Mouse (Mus musculus): ENCODE measurements around the gene Fam219b. TPM values are rescaled to one million over a fixed set of nuclear protein-coding genes. Genes with fewer than 3 reads are reported as not detected.

The Fam219b gene
- polyA plus RNA-seq, 1 experiment = 0.78 TPM

DNA sequence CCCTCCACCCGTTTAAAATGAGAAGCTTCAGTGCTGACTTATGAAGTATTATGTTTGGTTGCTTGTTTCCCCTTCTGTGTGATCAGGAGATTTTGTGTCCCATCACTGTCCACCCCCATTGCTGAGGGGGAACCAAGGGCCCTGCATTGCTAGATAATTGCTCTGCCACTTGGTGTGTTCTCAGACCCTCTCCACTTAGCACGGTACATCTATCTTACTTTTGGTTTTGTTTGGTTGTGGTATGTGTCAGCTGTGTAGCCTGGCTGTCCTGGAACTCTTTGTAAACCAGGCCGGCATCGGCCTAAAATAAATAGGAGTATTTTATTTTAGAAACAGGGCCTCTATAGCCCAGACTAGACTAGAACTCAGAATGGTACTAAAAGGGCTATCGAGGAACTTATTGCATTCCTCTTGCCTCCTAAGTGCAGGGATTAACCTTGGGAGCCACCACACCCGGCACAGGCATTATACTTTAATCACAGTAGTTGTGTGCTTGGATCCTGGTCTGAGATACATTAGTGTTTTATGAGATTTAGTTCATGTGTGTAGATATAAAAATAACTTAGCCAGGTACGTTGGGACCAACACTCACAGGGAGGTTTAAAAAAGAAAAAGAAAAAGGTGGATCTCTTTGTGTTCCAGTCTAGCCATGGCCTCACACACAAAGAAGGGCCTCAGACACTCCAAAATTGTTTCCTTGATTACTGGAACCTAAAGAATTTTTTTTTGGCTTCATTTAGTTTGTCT is 15.0 kb upstream of the Fam219b start:
- Histone ChIP-seq H3K4me3 (replicated peaks) (peak overlapping the region; percentile 88), H3K4me1 (ENCODE audit: control insufficient read depth) (peaks cover 47% of the 10 kb centered on the region), H3K36me3 (ENCODE audit: control insufficient read depth) (peaks cover 17% of the 10 kb centered on the region), H3K9me3 (ENCODE audit: control insufficient read depth, low read length) (no peaks in the 10 kb centered on the region), H3K27me3 (ENCODE audit: control insufficient read depth) (no peaks in the 10 kb centered on the region)
- TF ChIP-seq TAL1 (IDR thresholded peaks at IDR 0.05; ENCODE audit: low read length) (no peak), GATA1 (IDR thresholded peaks at IDR 0.05; ENCODE audit: low read length) (no peak)

DNA sequence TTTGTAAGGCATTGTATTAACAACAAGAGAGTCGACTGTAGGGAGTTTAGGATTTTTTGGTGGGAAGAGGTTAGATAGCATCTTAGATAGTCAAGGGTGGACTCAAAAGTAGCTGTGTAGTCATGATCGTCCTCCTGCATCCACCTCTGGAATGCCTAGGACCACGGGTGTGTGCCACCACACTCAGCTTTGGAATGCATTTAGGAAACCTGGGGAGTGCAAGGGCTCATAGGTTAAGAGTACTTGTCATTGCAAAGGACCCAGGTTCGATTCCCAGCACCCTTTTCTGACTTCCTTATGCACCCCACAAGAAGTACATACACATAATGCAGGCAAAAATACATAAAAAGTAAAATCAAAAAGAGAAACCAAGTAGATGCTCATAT is 14.5 kb upstream of the Fam219b start:
- H3K4me1 ChIP-seq (ENCODE audit: control insufficient read depth) = peaks cover 47% of the 10 kb centered on the region

DNA sequence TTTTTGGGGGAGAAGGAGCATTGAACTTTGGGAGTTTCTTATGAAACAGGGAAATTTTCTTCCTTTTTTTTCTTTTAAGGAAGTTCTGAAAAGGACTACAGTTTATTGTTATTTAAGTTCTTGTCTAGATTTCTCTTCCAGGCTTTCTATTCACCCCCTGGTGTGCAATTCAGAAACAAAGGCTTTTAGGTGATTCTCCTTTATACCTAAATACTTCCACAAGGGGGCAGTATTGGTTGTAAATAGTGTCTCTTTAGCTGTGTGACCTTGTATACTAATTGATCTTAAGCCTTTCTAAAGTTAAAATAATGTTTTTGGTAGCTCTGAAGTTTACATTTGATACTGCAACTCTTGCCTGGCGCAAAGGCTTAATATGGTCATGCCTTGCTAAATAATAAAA is 13.6 kb upstream of the Fam219b start:
- H3K4me1 ChIP-seq (ENCODE audit: control insufficient read depth) = peaks cover 47% of the 10 kb centered on the region

More for the DNA sequence above, 14.5 kb upstream of the Fam219b start:
- H3K9me3 ChIP-seq (ENCODE audit: control insufficient read depth, low read length) = no peaks in the 10 kb centered on the region
- H3K4me3 ChIP-seq (replicated peaks) = peak overlapping the region; percentile 88
- TF ChIP-seq TAL1 (IDR thresholded peaks at IDR 0.05; ENCODE audit: low read length) (no peak), GATA1 (IDR thresholded peaks at IDR 0.05; ENCODE audit: low read length) (no peak)
- peaks cover 17% of the 10 kb centered on the region for H3K36me3 ChIP-seq (ENCODE audit: control insufficient read depth)
- no peaks in the 10 kb centered on the region for H3K27me3 ChIP-seq (ENCODE audit: control insufficient read depth)

DNA sequence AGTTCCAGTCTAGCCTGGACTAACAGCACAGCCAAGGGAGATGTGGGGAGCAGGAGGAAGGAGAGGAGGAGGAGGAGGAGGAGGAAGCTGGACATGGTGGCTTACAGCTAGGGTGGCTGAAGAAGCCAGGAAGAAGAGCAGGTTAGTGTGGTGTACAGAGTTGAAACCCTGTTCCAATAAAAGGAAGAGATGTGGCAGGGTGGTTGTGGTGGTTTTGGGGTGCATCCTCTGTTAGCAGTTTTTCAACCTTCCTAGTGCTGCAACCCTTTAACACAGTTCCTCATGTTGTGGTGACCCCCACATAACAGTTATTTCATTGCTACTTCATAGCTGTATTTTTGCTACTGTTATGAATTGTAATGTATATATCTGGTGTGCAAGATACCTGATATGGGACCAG is 12.9 kb upstream of the Fam219b start:
- Histone ChIP-seq H3K9me3 (ENCODE audit: control insufficient read depth, low read length) (no peaks in the 10 kb centered on the region), H3K4me1 (ENCODE audit: control insufficient read depth) (peaks cover 47% of the 10 kb centered on the region), H3K4me3 (replicated peaks) (no peak overlapping the region), H3K27me3 (ENCODE audit: control insufficient read depth) (no peaks in the 10 kb centered on the region), H3K36me3 (ENCODE audit: control insufficient read depth) (peaks cover 30% of the 10 kb centered on the region)
- TF ChIP-seq GATA1 (IDR thresholded peaks at IDR 0.05; ENCODE audit: low read length) (no peak), TAL1 (IDR thresholded peaks at IDR 0.05; ENCODE audit: low read length) (no peak)

More for the DNA sequence above, 13.6 kb upstream of the Fam219b start:
- no peak overlapping the region for H3K4me3 ChIP-seq (replicated peaks)
- no peak for TF ChIP-seq GATA1 (IDR thresholded peaks at IDR 0.05; ENCODE audit: low read length)
- no peak for TF ChIP-seq TAL1 (IDR thresholded peaks at IDR 0.05; ENCODE audit: low read length)
- peaks cover 23% of the 10 kb centered on the region for H3K36me3 ChIP-seq (ENCODE audit: control insufficient read depth)
- H3K27me3 ChIP-seq (ENCODE audit: control insufficient read depth) = no peaks in the 10 kb centered on the region
- H3K9me3 ChIP-seq (ENCODE audit: control insufficient read depth, low read length) = no peaks in the 10 kb centered on the region

DNA sequence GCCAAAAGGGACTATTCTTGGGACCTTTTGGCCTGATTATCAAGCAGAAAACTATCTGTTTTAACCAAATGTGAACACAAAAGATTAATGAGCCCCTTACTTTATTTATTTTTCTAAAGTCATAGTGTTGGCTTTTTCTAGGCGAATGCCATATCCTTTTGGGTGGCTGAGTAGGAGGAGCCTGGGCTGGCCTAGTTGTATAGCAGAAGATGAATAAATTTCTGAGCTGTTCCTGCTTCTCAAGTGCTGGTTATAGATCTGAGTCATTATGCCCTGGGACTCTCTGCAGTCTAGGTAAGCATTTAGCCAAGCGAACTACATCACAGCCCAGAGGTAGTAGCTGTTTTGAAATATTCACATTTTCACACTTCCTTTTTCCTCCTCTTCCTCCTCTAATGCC is 11.8 kb upstream of the Fam219b start:
- Histone ChIP-seq H3K9me3 (ENCODE audit: control insufficient read depth, low read length) (no peaks in the 10 kb centered on the region), H3K4me3 (replicated peaks) (no peak overlapping the region), H3K4me1 (ENCODE audit: control insufficient read depth) (peaks cover 42% of the 10 kb centered on the region), H3K36me3 (ENCODE audit: control insufficient read depth) (peaks cover 40% of the 10 kb centered on the region), H3K27me3 (ENCODE audit: control insufficient read depth) (no peaks in the 10 kb centered on the region)
- no peak for TF ChIP-seq GATA1 (IDR thresholded peaks at IDR 0.05; ENCODE audit: low read length)
- no peak for TF ChIP-seq TAL1 (IDR thresholded peaks at IDR 0.05; ENCODE audit: low read length)

DNA sequence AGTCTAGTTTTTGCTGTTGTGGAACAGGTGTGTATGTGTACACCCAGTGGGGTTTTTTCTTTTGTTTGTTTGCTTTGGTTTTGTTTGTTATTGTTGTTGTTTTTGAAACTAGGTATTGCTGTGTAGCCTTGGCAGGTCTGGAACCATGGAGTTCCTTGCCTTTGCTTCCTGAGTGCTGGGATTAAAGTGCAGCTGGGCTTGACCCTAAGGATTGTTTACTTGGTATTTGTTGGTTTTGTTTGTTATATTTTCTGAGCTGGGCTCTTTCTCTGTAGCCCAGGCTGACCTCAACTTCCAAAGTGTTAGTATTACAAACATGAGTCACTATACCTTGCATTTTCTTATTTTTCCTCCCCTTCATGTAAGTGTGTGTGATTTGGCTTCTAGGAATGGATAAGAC is 10.9 kb upstream of the Fam219b start:
- Histone ChIP-seq H3K4me3 (replicated peaks) (no peak overlapping the region), H3K27me3 (ENCODE audit: control insufficient read depth) (no peaks in the 10 kb centered on the region), H3K4me1 (ENCODE audit: control insufficient read depth) (peaks cover 38% of the 10 kb centered on the region), H3K36me3 (ENCODE audit: control insufficient read depth) (peaks cover 48% of the 10 kb centered on the region), H3K9me3 (ENCODE audit: control insufficient read depth, low read length) (no peaks in the 10 kb centered on the region)
- no peak for TF ChIP-seq TAL1 (IDR thresholded peaks at IDR 0.05; ENCODE audit: low read length)

DNA sequence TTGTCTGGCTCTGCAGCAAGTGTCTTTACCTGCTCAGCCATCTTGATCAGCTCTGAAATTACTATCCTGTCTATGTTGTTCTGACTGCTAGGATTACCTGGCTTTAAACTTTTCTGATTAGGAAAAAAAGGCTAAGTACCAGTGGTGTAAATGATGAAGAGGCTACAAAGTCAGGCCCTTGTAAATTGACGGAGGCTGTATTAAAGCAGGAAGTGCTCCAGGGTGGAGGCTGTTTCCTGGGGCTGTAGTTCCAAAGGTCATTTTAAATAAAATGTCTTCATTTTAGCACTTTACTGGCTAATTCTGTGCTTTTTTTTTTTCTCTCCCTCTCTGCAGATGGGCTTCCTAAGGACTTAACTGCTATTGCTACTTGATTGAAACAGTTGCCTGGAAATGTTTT is 5.4 kb upstream of the Fam219b start:
- no peak overlapping the region for H3K4me3 ChIP-seq (replicated peaks)
- H3K36me3 ChIP-seq (ENCODE audit: control insufficient read depth) = peaks cover 71% of the 10 kb centered on the region
- H3K27me3 ChIP-seq (ENCODE audit: control insufficient read depth) = no peaks in the 10 kb centered on the region
- TF ChIP-seq TAL1 (IDR thresholded peaks at IDR 0.05; ENCODE audit: low read length) (no peak), GATA1 (IDR thresholded peaks at IDR 0.05; ENCODE audit: low read length) (no peak)
- peaks cover 7% of the 10 kb centered on the region for H3K4me1 ChIP-seq (ENCODE audit: control insufficient read depth)
- H3K9me3 ChIP-seq (ENCODE audit: control insufficient read depth, low read length) = no peaks in the 10 kb centered on the region

DNA sequence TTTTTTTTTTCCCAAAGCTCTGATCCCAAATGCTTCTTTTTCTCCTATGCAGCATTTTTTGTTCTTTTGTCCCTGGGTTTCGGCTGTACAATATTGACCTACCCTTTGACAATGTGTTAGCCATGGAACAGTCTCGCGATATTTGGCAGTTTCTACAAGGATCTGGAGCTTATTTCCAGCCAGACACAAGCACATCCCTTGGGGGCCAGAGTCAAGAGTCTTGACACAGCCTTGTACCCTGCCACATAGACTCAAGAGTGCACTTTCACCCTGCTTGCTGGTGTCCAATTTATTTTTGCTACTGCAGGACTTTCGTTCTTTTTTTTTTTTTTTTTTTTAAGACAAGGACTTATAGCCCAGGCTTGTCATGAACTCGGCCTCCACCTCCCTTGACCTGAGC is 966 bp upstream of the Fam219b start:
- peaks cover 68% of the 10 kb centered on the region for H3K36me3 ChIP-seq (ENCODE audit: control insufficient read depth)
- peak overlapping the region; percentile 72 for H3K4me3 ChIP-seq (replicated peaks)
- peaks cover 33% of the 10 kb centered on the region for H3K4me1 ChIP-seq (ENCODE audit: control insufficient read depth)
- no peak for TF ChIP-seq GATA1 (IDR thresholded peaks at IDR 0.05; ENCODE audit: low read length)
- TF ChIP-seq TAL1 (IDR thresholded peaks at IDR 0.05; ENCODE audit: low read length) = no peak
- no peaks in the 10 kb centered on the region for H3K9me3 ChIP-seq (ENCODE audit: control insufficient read depth, low read length)
- no peaks in the 10 kb centered on the region for H3K27me3 ChIP-seq (ENCODE audit: control insufficient read depth)

DNA sequence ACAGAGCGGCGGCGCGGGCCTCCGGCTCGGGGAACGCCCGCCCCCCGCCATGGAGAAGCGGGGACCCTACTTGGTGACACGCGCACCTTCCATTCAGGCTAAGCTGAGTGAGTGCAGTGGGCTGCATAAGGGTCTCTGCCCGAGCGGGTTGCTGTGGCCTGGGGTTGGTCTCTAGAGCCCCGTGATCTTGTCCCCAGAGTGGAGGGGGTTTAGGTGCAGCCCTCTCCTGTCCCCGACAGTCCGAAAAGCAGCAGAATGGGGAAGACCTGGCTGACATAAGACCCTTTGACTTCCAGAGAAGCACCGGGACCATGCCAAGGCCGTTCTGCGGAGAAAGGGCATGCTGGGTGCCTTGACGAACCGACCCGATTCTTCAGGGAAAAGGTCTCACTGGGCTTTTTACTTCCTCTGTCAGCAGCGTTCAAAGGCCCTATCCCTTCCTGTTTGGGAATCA is 427 bp downstream of the Fam219b start:
- Histone ChIP-seq H3K36me3 (ENCODE audit: control insufficient read depth) (peaks cover 66% of the 10 kb centered on the region), H3K9me3 (ENCODE audit: control insufficient read depth, low read length) (no peaks in the 10 kb centered on the region), H3K4me3 (replicated peaks) (peak overlapping the region; percentile 72), H3K27me3 (ENCODE audit: control insufficient read depth) (no peaks in the 10 kb centered on the region), H3K4me1 (ENCODE audit: control insufficient read depth) (peaks cover 36% of the 10 kb centered on the region)
- TF ChIP-seq GATA1 (IDR thresholded peaks at IDR 0.05; ENCODE audit: low read length) (no peak), TAL1 (IDR thresholded peaks at IDR 0.05; ENCODE audit: low read length) (no peak)
